Mouse (Mus musculus): ENCODE results near the gene Sdha.
A peak's percentile ranks its signal among the peaks of the same experiment; 100 is the strongest.

Gene Sdha

DNA sequence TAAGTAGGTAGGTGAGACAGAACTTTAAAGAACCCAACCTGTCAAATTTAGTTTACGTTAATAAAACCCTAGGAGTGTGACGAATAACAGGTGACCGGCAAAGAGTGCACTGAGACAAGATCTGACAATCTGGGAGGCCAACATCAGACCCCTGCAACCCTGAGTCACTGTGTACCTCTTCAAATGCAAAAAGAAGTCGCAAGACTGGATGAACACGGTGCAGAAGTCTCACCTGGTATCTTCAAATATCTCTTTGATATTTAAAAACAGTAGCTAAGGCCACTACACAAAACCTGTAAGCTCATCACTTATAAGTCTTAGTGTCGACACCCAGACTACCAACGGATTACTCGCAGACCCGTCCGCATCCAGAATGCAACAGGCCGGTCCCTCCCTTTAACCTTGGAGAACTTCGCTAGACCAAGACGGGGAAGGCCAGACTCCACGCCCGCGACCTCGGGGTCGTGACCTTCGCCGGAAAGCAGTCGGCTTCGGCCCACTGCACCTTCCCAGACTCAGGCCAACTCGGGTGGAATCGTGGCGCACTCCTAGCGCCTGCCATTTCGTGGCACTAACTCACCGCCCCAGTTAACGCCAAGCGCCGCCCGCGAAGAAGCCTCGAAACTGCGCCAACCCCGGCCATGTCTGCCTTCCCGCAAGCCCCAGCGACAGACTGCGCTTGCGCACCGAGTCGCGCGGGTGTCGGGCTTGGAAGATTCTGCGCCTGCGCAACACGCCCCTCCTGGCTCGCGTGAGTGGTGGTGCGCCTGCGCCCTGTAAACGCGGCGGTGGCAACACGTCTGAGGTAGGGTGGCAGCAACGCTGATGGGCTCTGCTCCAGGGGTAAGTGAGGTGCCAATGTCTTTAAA, at the start of gene Sdha, which contains the start of gene Ccdc127:
Gene Sdha, minus strand, starts transcription at position 715 of the 869 bp plus-strand sequence.
Gene Ccdc127, plus strand, starts transcription at position 744 of the 869 bp plus-strand sequence.
- peak; percentile 95 for DNase-seq (ENCODE audit: low spot score)

DNA sequence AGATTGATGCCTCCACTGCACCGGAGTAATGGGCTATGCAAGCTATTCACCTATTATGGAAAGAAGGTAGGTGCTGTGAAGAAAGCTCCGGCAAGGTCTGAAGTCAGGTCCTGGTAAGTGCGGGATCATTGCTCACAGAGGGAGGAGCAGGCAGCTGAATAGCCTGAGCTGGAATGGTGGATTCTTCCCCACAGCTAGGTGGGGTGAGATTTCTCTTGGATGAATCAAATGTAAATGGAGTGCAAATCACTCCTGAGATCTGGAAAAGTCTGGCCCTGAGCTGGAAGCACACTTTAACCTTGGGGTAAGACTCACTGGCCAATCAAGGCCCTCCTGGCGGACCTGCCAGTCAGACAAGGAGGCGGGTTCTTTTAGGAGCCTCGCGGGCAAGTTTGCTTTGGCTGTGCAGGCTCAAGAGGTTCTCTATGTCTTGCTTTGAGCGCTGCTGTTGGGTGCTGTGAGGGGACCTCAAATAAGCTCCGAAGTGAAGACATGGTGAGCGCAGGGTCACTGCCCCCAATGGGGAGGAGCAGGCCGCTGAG, 49.3 kb upstream of the Sdha start, which contains the start of gene Ftl1-ps1:
Gene Ftl1-ps1, plus strand, starts transcription at position 397 of the 542 bp plus-strand sequence.
- no peak for DNase-seq (ENCODE audit: low spot score)

DNA sequence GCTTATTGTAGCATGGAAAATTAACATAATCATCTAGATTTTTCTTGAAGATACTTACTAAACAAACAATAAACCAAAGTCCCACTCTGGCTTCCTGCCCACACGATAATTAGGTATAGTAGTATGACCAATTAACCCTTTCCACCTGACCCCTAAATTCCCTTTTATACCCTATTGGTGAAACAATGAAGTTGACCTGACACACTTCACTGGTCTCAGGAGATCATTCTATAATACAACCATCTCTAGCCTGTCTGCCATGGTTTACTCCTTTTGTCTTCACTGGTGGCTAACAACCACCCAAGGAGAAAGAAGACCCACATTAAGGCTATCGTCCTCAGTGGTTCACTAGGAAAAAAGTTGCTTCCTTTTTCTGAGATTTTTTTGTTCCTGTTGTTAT, 41.1 kb upstream of the Sdha start:
- no peak for DNase-seq (ENCODE audit: low spot score)

DNA sequence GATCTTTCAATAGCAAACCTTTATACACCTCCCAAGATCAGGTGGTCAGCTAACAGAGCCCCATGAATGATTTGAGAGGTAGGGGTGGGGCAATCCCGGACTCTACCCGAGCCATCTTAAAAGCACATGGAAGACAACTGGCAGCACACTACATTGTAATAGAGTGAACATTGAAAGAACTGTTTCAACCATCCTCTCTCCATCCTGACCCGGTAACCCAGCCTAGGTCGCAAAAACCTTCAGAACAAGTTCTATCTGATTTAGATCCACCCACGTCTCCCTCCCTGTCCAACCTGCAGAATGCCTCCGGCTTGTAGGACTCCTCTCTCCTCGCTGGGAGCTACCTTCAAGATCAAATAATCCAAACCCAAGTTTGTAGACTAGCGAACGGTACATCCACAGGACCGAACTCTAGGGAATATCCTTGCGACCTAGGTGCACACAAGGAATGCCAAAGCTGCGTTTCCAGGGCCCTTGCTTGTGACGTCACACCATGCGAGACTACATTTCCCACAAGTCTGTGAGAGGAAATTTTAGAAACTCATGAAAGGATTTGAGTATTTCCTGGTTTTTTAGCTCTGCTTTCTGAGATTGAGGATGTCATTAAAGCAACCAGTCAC, 40.4 kb upstream of the Sdha start, which contains the start of gene Zfp72:
Gene Zfp72, minus strand, starts transcription at position 466 of the 620 bp plus-strand sequence.
- DNase-seq (ENCODE audit: low spot score) = peak; percentile 50

DNA sequence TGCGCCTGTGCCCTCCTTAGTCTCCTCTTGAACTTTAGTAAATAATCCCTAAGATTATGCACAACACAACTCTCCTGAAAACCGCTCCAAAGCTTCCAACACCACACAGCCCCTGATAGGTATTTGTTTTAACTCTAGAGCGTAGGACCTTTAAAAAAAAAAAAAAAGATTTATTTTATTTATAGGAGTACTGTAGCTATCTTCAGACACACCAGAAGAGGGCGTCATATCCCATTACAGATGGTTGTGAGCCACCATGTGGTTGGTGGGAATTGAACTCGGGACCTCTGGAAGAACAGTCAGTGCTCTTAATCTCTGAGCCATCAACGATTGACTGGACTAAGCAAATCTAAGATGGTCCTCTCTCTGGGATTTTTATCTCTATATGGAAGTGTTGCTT, 39.6 kb upstream of the Sdha start:
- no peak for DNase-seq (ENCODE audit: low spot score)

DNA sequence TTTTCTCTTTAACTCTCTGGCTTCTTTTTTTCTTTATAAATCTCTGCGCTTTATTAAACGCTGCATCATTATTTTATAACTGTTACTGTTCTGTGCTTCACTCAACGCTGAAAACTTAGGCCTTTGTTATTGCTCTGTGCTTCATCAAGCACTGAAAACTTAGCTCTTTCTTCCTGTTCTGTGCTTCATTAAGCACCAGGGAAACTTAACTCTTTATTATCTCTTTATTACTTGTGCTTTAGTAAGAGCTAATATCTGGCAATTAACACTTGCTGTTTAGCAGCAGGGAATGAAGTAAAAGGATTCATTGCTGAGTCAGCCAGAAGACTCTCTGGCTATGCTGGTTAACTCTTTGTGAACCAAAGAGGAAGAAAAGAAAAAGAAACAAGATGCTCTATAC, 32.2 kb upstream of the Sdha start:
- DNase-seq (ENCODE audit: low spot score) = no peak

DNA sequence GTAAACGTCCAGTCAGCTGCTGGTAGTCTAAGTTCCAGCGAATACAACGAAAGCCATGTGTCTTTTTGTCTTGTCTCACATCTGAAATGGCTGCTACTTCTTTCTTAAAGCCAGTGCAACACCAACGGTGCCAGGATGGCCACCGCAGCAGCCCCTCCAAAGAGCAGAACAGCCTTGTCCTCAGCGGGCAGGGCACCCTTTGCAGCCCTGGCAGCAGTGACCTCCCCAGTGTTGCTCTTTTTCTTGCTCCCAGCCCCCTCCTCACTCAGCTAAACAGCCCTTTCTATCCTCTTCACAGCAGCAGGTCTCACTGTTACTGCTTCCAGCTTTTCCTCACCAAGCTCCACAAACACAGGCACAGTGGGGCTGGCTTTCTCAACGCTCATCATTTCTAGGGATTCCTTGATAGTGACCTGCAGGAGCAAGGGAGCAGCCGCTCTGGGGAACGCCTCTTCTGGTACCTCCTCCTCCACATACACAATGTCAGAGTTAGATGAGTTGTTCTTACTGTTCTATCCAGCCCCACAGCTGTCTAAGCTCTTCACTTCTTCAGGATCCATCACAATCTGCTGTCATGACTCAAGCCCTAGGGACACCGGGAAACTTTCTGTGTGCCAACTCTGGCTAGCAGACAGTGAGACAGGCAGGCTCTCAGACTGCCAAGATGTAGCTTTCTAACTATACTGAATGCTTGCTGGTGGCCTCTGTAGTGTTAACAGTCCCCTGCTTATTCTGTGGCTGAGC, 31.6 kb upstream of the Sdha start:
- DNase-seq (ENCODE audit: low spot score) = no peak

DNA sequence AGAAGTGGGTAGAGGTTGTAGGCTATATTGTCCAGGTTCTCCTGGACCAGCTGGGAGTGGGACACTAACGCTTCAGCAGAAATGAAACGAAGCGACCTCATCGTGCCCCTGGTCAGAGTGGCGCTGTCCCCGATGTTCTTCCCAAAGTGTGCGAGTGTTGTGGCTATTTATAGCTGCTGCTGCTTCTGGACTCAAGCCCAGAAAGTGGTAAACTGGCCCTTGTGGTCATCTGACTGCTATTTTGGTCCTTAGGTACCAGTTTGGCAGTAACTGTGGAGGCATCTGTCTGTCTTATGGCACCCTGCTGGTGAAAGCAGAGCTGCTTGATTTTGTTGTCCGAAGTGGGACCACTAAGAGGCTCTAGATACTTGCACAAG, 13.8 kb upstream of the Sdha start, which contains the start of gene Lrrc14b:
Gene Lrrc14b, minus strand, starts transcription at position 147 of the 377 bp plus-strand sequence.
- DNase-seq (ENCODE audit: low spot score) = no peak

DNA sequence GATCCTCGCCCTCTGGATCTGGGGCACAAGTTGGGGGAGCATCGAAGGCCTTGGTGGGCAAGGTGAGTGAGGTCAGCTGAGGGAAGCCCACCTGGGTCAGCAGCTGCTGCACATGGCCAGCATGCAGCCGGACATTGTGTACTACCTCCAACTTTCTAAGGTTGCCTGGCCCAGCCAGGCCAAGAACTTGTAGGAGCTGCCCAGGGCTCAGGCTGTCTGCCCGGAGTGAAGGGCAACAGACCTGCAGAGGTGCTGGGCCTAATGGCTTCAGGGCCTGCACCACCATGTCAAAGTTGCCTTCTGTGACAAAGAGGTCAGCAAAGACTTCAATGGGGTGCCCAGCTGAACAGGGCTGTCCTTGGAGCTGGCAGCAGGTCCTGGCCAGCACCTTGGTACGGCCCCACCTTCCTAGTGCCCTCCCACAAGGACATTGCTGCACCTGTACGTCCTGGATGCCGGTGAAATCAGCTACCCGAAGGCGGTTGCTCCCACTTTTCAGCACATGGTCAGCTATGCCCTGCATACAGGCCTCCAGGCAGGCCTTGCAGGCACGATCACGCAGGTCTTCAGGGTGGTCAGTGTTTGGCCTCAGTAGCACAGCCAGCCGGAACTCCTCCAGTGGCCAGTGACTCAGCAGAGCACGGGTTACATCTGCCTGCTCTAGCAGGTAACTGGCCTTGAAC, 13.2 kb upstream of the Sdha start:
- no peak for DNase-seq (ENCODE audit: low spot score)

DNA sequence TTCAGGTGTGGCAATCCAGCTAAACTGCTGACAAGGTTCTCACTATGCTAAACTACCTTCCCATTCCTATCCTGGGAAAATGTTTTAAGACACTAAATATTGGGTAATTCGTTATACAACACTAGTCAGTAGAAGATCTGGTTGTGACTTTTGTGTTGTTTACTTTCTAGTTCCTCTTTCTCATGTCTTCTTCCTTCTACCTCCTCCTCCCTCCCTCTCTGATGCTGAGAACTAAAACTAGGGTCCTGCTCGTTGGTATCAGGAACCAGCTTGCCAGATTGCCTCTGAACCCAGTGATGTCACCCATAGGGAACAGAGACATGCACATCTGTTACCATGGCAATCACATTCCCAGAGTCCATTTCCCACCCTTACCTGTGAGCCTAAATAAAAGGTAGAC, 12.1 kb upstream of the Sdha start:
- no peak for DNase-seq (ENCODE audit: low spot score)

DNA sequence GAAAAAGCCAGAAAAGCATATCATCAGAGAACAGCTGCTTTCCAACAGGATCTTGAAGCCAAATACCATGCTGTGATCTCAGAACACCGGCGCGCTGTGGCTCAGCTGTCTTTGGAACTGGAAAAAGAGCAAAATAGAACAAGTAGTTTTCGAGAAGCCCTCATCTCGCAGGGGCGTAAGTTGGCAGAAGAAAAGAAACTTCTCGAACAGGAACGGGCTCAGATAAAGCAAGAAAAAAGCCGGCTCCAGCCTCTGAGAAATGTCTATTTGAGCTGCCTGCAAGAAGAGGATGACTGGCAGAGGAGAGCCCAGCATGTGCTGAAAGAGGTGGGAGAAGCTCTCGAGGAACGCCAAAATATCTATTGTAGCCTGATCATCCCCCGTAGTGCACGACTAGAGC, 6.4 kb upstream of the Sdha start:
- DNase-seq (ENCODE audit: low spot score) = peak; percentile 12

DNA sequence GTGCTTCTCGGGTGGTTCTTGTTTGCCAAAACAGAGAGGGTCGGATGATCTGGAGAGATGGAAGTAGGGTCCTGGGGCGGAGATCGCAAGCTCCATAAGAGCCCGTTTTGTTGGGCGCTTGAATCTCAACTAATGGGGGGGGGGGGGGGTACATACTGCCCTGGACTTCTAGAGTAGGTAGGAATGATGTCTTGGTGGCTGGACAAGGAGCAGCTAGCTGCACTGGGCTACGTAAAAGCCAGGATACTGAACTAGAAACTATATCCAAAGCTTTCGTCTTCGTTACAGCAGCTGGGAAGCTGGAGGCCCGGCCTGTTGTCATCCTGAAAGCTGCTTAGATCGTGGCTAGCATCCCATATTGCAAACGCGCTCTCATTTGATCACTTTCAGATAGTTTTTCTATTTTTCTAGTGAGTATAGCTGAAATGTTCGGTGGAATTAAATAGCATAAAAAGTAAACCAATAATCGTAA, 391 bp upstream of the Sdha start:
- no peak for DNase-seq (ENCODE audit: low spot score)

DNA sequence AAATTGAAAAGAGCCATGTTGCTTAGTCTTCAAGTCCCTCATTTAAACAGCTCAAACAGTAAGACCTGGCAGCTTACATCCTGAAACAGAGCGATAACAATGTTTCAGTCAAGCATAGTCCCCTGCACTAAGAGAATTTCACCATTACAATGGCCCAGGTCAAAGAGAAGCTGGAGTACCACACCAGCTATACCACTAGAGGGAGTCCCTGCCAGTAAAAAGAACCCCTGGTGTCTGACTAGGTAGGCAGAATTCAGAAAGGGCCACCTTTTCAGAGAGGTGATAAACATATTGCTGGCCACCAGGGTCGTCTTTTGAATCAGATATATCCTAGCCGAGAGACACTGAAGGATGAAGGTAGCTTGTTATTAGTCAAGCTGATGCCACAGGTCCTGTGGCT, 9.0 kb downstream of the Sdha start:
- DNase-seq (ENCODE audit: low spot score) = no peak

DNA sequence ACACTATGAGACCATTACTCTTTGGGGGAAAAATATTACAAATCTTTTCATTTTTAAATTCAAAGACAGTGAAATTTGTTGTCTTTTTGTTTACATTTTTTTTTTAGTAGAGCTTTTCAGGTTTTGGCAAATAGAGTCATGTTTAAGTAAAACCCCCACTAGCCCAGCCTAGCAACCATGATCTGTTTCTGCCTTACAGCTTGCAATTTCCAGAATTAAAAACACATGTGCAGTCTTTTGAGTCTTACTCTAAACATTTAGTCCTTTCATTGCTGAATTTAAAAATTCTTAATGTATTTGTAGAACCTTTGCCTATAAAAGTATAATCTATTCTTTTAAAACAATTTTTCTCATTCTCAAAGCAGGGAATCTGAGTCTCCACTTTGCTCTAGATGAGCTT, 20.8 kb downstream of the Sdha start:
- no peak for DNase-seq (ENCODE audit: low spot score)

DNA sequence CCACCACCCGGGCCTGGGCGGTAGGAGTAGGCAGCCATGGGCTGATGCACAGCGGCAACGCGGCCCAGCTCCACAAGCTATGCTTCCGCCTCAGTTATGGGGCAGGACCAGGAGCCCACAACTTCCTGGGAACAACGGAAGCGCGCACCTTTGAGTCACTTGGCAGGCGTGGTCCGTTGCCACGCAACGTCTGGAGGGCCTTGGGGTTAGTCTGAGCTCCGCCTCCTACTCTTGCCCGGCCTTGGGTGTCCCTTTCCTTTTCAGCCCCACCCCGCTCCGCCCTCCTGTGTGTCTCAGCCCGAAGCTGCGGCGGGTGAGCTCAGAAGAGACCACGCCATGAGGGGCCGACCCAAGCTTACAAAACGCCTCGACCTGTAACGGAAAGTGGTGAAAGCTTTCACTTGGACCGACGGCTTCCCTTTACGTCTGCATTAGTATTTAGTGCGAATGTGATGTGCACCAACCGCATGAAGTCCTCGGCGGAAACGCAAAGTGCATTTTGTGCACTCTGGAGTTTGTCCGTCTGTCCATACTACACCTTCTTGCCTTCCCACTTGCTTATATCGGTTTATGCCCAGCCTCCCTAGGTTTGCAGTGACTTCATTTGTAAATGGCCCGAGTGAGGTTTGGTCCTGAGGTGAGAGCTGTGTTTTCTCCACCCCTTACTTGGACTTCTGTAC, 32.8 kb downstream of the Sdha start, which contains the start of gene Pdcd6:
Gene Pdcd6, minus strand, starts transcription at position 411 of the 680 bp plus-strand sequence.
- DNase-seq (ENCODE audit: low spot score) = peak; percentile 93

DNA sequence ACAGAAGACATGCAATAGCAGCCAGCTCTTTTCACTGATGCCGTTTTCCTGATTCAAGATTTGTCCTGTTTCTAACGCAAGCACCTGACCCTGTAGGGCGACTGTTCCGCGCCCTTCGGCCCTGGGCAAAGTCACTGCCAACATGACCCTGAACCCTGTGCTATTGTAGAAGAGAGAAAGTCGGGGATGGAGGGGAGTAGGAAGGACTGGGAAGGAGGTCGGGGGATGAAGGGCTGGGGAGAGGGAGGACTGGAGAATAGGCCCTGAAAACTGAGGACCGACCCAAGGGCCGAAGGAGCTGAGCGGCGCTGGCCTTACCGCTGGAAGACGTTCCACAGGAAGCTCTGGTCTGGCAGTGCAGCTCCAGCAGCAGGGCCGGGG, 33.3 kb downstream of the Sdha start:
- no peak for DNase-seq (ENCODE audit: low spot score)

DNA sequence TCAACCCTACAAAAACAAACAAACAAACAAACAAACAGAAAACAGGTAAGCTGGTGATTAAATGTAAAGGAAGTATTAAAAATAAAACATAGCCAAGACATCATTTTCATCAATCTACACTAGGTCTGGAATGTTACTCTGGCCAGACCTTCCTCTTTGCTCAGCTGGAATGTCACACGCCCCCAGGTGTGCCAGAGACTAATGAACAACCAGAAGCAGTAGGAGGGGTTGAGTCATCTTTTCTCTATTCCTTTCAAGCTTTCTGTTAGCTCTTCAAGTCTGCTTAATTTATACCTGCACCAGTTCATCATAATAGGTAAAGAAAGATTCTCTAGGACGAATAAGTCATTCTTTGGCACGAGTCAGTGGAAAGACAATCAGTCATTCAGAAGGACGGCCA, 33.7 kb downstream of the Sdha start:
- DNase-seq (ENCODE audit: low spot score) = no peak

DNA sequence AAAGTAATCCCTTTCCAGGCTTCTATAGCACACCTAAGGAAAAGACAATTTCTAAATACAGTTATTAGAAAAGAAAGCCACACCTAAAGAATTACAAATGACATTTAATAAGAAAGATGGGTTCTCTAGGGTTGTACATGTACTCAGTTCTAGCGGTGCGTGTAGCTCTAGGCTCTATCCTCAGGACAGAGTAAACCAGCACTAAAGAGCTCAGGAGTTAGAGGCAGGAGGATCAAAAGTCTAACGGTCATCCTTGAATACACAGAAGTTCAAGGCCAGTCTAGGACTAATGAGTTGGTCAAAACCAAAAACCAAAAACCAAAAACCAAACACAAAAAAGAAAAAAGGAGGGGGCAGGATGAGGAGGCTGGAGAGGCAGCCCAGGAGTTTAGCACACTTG, 35.5 kb downstream of the Sdha start:
- no peak for DNase-seq (ENCODE audit: low spot score)

DNA sequence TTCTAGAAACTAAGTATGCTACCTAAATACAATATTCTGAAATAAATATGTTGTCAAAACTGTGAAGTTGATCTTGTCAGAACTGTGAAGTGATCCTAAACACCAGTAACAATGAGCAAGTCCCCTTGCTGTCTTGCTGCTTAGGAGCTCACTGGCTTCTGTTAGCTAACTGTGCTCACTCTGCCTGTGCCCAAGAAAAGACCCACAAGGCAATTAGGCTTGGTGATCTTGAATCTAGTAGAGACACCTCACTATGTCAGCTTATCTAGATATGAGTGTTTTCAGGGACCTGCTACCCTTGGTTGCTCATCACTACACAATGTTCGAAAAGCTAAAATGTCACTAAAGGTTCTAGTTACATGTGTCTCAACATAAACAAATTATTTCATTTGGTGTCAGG, 44.3 kb downstream of the Sdha start:
- no peak for DNase-seq (ENCODE audit: low spot score)

DNA sequence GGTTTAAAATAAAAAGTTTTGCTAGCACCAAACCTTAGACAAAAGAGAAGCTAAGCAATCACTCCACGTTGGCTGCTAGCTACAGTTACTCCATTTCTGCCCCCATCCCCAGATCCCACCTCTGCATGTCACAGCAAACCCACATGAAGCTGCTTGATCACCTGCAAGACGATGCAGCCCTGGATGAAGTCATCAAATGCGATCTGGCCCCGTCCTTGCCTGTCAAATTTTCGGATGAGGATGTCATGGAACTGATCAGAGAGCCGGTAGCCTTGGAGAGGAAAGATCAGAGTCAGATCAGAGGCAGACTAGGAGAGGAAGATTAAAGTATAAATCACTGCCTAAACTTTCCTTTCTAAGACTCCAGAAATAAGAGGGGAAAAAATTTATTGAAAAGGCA, 44.7 kb downstream of the Sdha start:
- no peak for DNase-seq (ENCODE audit: low spot score)
